Mouse (Mus musculus) spleen, adult 2 months (tissue): ENCODE measurements around the gene Serpinb6b. TPM values are rescaled to one million over a fixed set of nuclear protein-coding genes. Genes with fewer than 3 reads are reported as not detected.

ENCODE experiments used
- DNase-seq, 2 experiments: peaks; one replicate each; pipeline versions ENCODE4 v3.0.0 to v3.0.0-alpha.2; 2012 to 2021; ENCODE audit warnings: low spot score in 2 of 2, low read depth in 1 of 2
- H3K27ac ChIP-seq: fragments of 200-500 bp; 2 replicates; pipeline ENCODE4 v1.5.1; 2012; ENCODE audit warnings: low read length, inconsistent platforms; ENCODE audit not compliant: insufficient read depth
- H3K27me3 ChIP-seq: fragments of 200-500 bp; 2 replicates; pipeline ENCODE4 v1.6.1; 2012; ENCODE audit warnings: mild to moderate bottlenecking, moderate library complexity, low read length, inconsistent platforms; ENCODE audit not compliant: control insufficient read depth, insufficient read depth
- H3K36me3 ChIP-seq: fragments of 200-500 bp; 2 replicates; pipeline ENCODE4 v1.6.1; 2012; ENCODE audit warnings: mild to moderate bottlenecking, low read length, inconsistent platforms; ENCODE audit not compliant: control insufficient read depth, insufficient read depth
- H3K4me1 ChIP-seq: fragments of 200-500 bp; 2 replicates; pipeline ENCODE4 v1.6.1; 2011; ENCODE audit warnings: inconsistent platforms; ENCODE audit not compliant: control insufficient read depth, insufficient read depth, insufficient read length
- H3K4me3 ChIP-seq: fragments of 200-500 bp; 2 replicates; pipeline ENCODE4 v1.5.1; 2011; ENCODE audit warnings: mild to moderate bottlenecking, inconsistent platforms; ENCODE audit not compliant: insufficient read depth, insufficient read length; ENCODE audit errors: extremely low read depth
- CTCF ChIP-seq: fragments of 200-500 bp; IDR thresholded peaks from 2 replicates; pipeline ENCODE4 v1.5.1; 2011; ENCODE audit warnings: mild to moderate bottlenecking, inconsistent platforms; ENCODE audit not compliant: insufficient read depth, insufficient read length, insufficient replicate concordance; ENCODE audit errors: extremely low read depth
- POLR2A ChIP-seq: fragments of 200-500 bp; IDR thresholded peaks from 2 replicates; pipeline ENCODE4 v1.6.1; 2011; ENCODE audit warnings: low read depth, low read length, inconsistent platforms
- WGBS: fragments of 180-500 bp; shearing (Covaris S2); methylation state at CpG from one replicate; pipeline ENCODE4 v1.1.7; 2018; 5-methylcytosine and 5-hydroxymethylcytosine counted together
- polyA plus RNA-seq: library from polyadenylated mRNA; depleted of rRNA; stranded (reverse); fragments of >200 nt; gene quantifications from 2 replicates; pipeline ENCODE4 v1.2.3, GENCODE M21; 2012

The Serpinb6b gene
- polyA plus RNA-seq, 1 experiment = 13.0 TPM

DNA sequence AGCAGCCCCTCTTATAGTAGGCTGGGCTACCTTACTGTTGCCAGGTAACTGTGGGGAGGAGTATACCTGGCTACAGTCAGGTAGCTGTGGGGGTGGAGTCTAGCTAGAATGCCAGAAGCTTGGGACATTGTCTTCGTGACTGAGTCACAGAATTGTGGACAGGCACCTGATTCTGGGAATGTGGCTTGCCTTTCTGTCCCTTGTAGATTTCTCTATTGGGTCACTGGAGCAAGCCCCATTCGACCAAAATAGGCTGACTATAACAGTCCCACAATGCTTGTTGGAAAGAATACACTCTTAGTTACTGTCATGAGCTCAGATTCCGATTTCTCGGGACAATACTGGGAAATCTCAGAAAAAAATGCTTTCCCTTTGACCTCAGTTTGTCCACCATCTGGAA lies 30.0 kb downstream of the Serpinb6b start:
- no peaks in the 10 kb centered on the region for H3K27me3 ChIP-seq
- H3K27ac ChIP-seq = no peak overlapping the region; the same call in 1 of the 2 replicates
- H3K4me1 ChIP-seq = peaks cover 6% of the 10 kb centered on the region; the same call in 1 of the 2 replicates
- no peak for DNase-seq
- TF ChIP-seq POLR2A = no peak
- TF ChIP-seq CTCF = no peak
- no peak overlapping the region for H3K4me3 ChIP-seq
- WGBS = 91% methylated on average over 4 of the region's 4 CpGs
- H3K36me3 ChIP-seq = no peaks in the 10 kb centered on the region

- 69% methylated on average over 5 of the region's 5 CpGs for WGBS
Observed at GRCm38 (mm10) chr13:33001341-33001740, 36.3 kb downstream of the Serpinb6b start.

GRCm38 (mm10) chr13:33002950-33003349 lies 37.9 kb downstream of the Serpinb6b start, which contains the start of gene Serpinb9:
Gene Serpinb9 (plus strand): TSS chr13:33003250.
- no peak for DNase-seq
- TF ChIP-seq CTCF = no peak
- TF ChIP-seq POLR2A = no peak
- Histone ChIP-seq H3K27me3 (no peaks in the 10 kb centered on the region), H3K36me3 (peaks cover 3% of the 10 kb centered on the region; the same call in 1 of the 2 replicates), H3K4me3 (peak within 1 kb of the TSS; percentile 56), H3K27ac (peak within 1 kb of the TSS; percentile 49), H3K4me1 (peaks cover 5% of the 10 kb centered on the region; the same call in 1 of the 2 replicates)
- WGBS = 75% methylated on average over 3 of the region's 3 CpGs

More at GRCm38 (mm10) chr13:33001341-33001740, 36.3 kb downstream of the Serpinb6b start:
- Histone ChIP-seq H3K36me3 (no peaks in the 10 kb centered on the region), H3K27me3 (no peaks in the 10 kb centered on the region), H3K4me1 (peaks cover 5% of the 10 kb centered on the region; the same call in 1 of the 2 replicates), H3K4me3 (no peak overlapping the region), H3K27ac (no peak overlapping the region)
- no peak for TF ChIP-seq POLR2A
- no peak for TF ChIP-seq CTCF
- DNase-seq = peak in 1 of 2 experiments; percentile 18

GRCm38 (mm10) chr13:33003523-33004413 lies 38.8 kb downstream of the Serpinb6b start:
- Histone ChIP-seq H3K36me3 (peaks cover 3% of the 10 kb centered on the region), H3K4me3 (peak overlapping the region; percentile 56), H3K27ac (peak overlapping the region; percentile 49), H3K27me3 (no peaks in the 10 kb centered on the region), H3K4me1 (peaks cover 5% of the 10 kb centered on the region; the same call in 1 of the 2 replicates)
- TF ChIP-seq CTCF = no peak
- TF ChIP-seq POLR2A = no peak
- 31% methylated on average over 9 of the region's 9 CpGs for WGBS
- no peak for DNase-seq

DNA sequence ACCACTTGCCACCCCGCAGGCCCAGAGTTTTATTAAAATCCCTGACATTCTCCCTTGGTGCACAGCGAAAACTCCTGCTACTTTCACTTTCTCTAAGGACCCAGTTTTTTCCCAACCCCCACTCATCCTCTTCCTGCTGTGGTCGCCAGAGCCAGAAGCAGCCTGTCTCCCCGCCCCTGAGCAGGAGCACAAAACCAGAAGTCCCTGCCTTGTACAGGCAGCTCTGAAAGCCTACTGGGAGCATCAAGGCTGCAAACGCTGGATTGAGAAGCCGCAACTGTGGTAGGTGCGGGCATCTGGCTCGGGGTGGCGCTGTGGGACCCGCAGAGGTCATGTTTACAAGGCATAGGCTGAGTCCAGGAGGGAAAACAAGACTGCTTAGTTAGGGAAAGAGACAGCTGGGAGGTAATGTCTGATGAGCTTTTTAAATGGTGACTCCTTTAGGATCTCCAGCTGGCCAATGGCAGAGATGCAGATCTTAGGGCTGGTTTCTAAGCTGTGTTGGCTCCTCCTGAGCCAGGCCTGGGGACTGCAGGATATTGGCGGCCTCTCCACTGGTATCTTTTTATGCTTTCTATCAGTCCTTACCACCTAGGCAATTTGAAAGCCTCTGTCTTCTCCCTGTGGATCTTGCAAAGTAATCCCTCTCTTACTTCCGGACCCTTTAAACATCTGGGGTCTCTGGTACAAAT lies 39.6 kb downstream of the Serpinb6b start:
- TF ChIP-seq CTCF (peak; percentile 63; the same call in 1 of the 2 replicates), POLR2A (no peak; the same call in 1 of the 2 replicates)
- Histone ChIP-seq H3K36me3 (peaks cover 8% of the 10 kb centered on the region), H3K4me1 (peaks cover 5% of the 10 kb centered on the region; the same call in 1 of the 2 replicates), H3K27me3 (no peaks in the 10 kb centered on the region), H3K4me3 (peak overlapping the region; percentile 56), H3K27ac (peak overlapping the region; percentile 35)
- DNase-seq = peak; percentile 42 to 74
- WGBS = 10% methylated on average over 12 of the region's 12 CpGs

- no peak for DNase-seq
- peaks cover 5% of the 10 kb centered on the region; the same call in 1 of the 2 replicates for H3K4me1 ChIP-seq
- peak overlapping the region; percentile 57; the same call in 1 of the 2 replicates for H3K27ac ChIP-seq
- H3K27me3 ChIP-seq = no peaks in the 10 kb centered on the region
- H3K36me3 ChIP-seq = peaks cover 13% of the 10 kb centered on the region
- TF ChIP-seq CTCF (no peak), POLR2A (no peak)
- H3K4me3 ChIP-seq = peak overlapping the region; percentile 5; the same call in 1 of the 2 replicates
- WGBS = 69% methylated on average over 2 of the region's 2 CpGs
Observed at GRCm38 (mm10) chr13:33005501-33006075, 40.6 kb downstream of the Serpinb6b start.

DNA sequence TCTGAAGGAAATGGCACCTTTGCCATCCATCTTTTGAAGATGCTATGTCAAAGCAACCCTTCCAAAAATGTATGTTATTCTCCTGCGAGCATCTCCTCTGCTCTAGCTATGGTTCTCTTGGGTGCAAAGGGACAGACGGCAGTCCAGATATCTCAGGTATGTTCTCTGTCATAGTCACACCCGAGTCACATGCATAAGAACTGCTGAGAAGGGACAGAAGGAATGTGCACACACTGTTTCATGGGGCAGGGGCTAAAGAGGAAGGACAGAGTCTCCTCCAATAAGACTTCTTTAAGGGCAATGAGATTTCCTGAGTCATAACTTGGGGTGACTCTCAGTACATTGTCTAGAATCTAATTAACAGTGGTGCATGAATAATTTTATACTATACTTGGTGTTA lies 41.5 kb downstream of the Serpinb6b start:
- H3K27me3 ChIP-seq = no peaks in the 10 kb centered on the region
- TF ChIP-seq POLR2A (no peak), CTCF (no peak)
- no peak for DNase-seq
- peaks cover 13% of the 10 kb centered on the region for H3K36me3 ChIP-seq
- whole genome bisulfite sequencing = 87% methylated on average over 3 of the region's 3 CpGs
- no peak overlapping the region for H3K27ac ChIP-seq
- no peak overlapping the region for H3K4me3 ChIP-seq
- H3K4me1 ChIP-seq = peaks cover 5% of the 10 kb centered on the region; the same call in 1 of the 2 replicates
